Mouse (Mus musculus) embryonic fibroblast, embryonic 13.5 days (primary cell): ENCODE measurements around the gene Ssna1. TPM values are rescaled to one million over a fixed set of nuclear protein-coding genes. Genes with fewer than 3 reads are reported as not detected.

Experiments used
- H3K27ac ChIP-seq: 2 replicates; pipeline ENCODE4 v1.5.1; 2012; ENCODE audit warnings: low read length, control low read depth, inconsistent platforms; ENCODE audit not compliant: insufficient read depth
- H3K4me1 ChIP-seq: 2 replicates; pipeline ENCODE4 v1.6.1; 2011; ENCODE audit warnings: low read length; ENCODE audit not compliant: control insufficient read depth, insufficient read depth
- H3K4me3 ChIP-seq: 2 replicates; pipeline ENCODE4 v1.5.1; 2011; ENCODE audit warnings: mild to moderate bottlenecking, control low read depth, low read length; ENCODE audit not compliant: insufficient read depth
- CTCF ChIP-seq: IDR thresholded peaks from 2 replicates; pipeline ENCODE4 v1.5.1; 2011; ENCODE audit warnings: mild to moderate bottlenecking, control low read depth, low read length, moderate library complexity, borderline replicate concordance; ENCODE audit not compliant: insufficient read depth
- POLR2A ChIP-seq: IDR thresholded peaks from 2 replicates; pipeline ENCODE4 v1.6.1; 2011; ENCODE audit warnings: low read depth, mild to moderate bottlenecking, control low read depth, low read length, moderate library complexity
- polyA plus RNA-seq: library from polyadenylated mRNA; stranded (reverse); fragments of >200 nt; gene quantifications from 2 replicates; pipeline ENCODE4 v1.2.4, GENCODE M21; 2011; ENCODE audit warnings: low read depth; ENCODE audit not compliant: missing spikeins, insufficient read length

The Ssna1 gene
- 46.2 and 49.4 TPM in 2 replicates for polyA plus RNA-seq

DNA sequence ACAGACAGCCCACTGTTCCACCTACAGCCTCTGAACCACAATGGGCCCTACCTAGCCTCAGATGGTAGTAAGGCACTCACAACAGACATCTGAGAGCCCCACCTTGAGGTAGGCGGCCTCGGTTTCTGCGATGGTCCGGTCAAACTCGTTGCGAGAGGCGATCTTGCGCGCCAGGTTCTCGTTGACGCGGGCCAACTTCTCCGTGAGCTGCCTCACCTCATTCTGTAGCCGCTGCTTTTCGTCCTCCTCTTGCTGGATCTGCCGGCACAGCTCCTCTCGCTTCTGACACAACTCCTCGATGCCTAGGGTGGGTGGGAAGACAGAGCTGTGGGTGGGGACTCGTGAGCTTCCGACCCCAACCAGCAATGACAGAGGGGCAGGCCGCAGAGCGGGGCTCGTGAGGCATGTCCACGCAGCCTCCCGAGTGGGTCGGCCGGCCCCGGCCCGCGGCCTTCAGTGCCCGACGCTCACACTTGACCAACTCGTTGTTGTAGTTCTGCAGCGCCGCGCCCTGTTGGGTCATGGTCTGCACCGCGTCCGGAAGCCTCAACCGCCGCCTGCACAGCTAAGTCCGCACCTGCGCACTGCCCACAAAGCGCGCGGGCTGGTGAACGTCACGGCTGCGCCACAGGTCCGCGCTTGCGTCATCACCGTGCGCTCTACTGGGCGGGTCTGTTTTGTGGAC is at the start of gene Ssna1, which contains the start of gene Anapc2:
Ssna1 (minus strand) TSS at position 612 of the 685 bp plus-strand sequence.
Anapc2 (plus strand) TSS at position 652 of the 685 bp plus-strand sequence.
- peak; percentile 93 for TF ChIP-seq POLR2A
- peak; percentile 24; the same call in 1 of the 2 replicates for TF ChIP-seq CTCF
- Histone ChIP-seq H3K4me3 (peak within 1 kb of the TSS; percentile 92), H3K27ac (no peak within 1 kb of the TSS; the same call in 1 of the 2 replicates), H3K4me1 (0 out of 2 replicates have a peak, but pooled peaks cover 8% of the 10 kb centered on the region)

DNA sequence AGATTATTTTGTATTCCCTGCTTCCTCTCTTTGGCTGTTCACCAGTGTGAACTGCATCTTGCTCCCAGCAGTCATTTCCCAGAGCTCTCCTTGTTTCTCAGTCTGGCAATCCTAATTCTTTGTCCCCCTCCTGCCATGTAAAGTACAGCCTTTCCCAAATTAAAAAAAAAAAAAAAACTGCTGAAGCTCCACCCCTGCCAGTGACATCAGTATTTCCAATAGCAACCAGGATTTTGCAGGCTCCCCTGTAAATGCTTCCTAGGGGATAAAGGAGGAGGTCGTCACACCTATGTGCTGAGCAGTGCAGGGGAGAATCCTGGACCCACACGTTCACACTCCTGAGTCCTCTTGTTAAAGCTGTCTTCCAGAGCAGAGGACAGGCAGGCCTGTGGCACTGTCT is 47.8 kb upstream of the Ssna1 start:
- no peak for TF ChIP-seq CTCF
- TF ChIP-seq POLR2A = no peak
- no peaks in the 10 kb centered on the region for H3K4me1 ChIP-seq

DNA sequence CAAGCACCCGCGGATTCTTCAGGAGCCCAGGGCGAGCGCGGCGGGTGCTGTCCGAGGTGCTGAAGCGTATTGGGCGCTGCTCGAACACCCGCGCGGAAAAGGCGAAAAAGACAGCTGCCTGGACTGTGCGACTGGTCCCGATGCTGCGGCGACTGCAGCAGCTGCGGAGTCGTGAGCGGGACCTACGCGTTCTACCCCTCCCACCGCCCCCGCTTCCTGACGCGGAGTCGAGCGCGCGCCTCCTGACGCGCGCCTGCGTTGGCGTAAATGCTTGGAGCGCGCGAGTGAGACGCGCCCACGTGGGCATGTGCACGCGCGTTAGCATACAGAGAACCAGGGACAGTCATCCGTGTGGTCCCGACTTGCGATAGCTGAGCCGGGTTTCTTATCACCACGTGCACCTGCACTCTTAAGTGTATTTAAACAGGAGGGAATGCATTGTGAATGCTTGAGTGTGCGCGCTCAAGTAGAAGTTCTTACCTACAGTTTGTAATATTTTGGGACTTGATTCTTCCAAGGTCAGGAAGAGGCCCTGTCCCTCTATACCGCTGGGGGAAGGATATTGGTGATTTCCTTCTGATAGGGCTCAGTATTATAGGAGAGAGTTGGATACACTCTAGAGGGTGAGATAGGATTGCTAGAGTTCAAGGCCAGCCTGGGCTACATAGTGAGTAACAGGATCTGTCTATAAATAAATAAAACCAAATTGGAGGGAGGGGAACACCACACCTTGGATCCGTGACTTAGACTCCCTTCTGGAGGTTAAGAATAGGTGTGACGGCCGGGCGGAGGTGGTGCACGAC is 46.9 kb upstream of the Ssna1 start, which contains the start of gene Grin1:
Grin1 (minus strand) TSS at position 217 of the 803 bp plus-strand sequence.
- Histone ChIP-seq H3K4me3 (no peak within 1 kb of the TSS), H3K4me1 (no peaks in the 10 kb centered on the region), H3K27ac (no peak within 1 kb of the TSS)
- TF ChIP-seq POLR2A (no peak), CTCF (no peak)

More for the DNA sequence above, 47.8 kb upstream of the Ssna1 start:
- H3K27ac ChIP-seq = no peak overlapping the region
- H3K4me3 ChIP-seq = no peak overlapping the region

DNA sequence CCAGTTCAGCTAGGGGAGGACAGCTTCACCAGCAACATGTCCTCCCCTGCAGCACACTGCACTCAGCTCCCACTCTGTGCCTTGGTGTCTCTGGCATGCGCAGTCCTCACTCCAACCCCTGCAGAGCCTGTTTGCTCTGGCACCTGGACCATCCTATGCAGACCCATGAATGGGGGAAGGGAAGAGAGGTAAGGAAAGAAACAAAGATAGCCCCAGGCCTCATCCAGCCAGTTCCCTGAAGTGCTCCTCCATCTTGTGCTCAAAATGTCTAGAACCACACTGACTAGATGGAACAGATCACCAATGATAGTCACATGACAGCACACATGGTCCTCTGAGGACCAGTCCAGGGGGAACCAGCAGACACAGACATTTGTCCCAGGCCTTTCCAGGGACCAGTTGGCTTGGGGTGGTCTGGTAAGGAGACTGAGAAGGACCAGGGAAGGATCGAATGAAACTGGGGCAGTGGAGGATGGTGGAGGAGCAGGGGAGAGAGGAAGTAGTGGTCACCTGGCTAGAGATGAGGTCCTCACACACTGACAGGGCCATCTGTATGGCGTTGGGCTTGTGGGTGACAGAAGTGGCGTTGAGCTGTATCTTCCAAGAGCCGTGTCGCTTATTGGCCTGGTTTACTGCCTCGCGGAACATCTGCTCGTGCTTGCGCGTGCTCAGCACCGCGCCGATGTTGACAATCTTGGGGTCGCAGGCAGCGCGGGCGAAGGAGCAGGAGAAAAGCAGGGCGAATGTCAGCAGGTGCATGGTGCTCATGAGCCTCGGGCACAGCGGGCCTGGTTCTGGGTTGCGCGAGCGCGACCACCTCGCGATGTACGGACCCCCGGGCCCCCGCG is 46.1 kb upstream of the Ssna1 start:
- Histone ChIP-seq H3K4me1 (no peaks in the 10 kb centered on the region), H3K4me3 (no peak overlapping the region), H3K27ac (no peak overlapping the region)
- TF ChIP-seq POLR2A (no peak), CTCF (no peak)

DNA sequence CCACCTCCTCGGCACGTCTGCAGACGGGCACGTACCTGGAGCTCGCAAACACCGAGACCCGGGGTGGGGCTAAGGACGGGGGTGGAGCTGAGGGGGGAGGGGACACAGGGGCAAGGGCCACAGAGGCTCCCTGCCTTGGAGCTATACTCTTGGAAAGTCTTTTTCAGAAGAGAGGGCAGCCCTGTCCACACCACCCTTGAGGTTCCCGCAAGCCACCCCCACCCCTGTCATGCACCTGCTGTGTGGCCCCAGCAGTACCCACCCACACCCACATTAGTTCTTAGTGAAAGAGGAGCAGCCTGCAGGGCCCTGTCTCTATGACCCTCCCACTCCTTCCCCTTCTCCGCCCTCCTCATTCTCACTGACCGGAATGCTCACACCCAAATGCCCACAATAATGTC is 39.3 kb upstream of the Ssna1 start:
- Histone ChIP-seq H3K4me3 (no peak overlapping the region), H3K4me1 (no peaks in the 10 kb centered on the region), H3K27ac (no peak overlapping the region)
- TF ChIP-seq POLR2A = no peak
- TF ChIP-seq CTCF = no peak

DNA sequence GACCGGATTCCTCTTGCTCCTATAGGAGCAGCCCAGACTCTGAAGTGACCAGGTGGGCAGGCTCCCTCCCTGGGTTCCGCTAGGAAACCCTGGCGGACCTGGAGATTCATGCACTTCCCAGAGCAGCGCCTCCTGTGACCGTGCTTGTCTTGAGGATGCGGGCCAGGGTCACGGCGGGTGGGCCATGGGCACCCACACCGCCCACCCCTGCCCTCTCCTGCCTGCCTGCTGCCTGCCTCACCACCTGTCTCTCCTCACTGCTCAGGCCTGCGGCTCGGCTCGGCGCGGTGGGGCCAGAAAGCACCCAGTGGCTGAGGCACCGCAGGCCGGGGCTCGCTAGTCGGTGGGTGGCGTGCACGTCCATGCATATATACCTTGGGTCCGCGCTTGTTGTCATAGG is 38.7 kb upstream of the Ssna1 start:
- TF ChIP-seq CTCF (no peak), POLR2A (no peak)
- Histone ChIP-seq H3K4me3 (no peak overlapping the region), H3K4me1 (no peaks in the 10 kb centered on the region), H3K27ac (no peak overlapping the region)

DNA sequence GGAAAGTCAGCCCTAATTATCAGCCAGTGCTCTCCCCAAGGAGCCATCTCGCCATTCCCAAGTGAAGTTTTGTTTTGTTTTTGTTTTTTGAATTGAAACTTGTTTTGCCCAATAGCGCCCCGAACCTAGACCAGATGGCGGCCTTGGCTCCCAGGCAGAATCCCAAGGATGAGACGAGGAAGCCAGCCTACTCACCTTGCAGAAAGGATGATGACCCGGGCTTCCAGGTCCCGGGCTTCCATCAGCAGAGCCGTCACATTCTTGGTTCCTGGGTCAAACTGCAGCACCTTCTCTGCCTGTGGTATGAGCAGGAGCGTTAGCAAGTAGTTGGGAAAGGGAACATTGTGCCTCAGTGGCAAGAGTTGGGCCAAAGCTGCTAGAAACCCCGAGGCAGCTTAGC is 37.9 kb upstream of the Ssna1 start:
- TF ChIP-seq CTCF (no peak), POLR2A (no peak)
- H3K4me3 ChIP-seq = no peak overlapping the region
- H3K27ac ChIP-seq = no peak overlapping the region
- no peaks in the 10 kb centered on the region for H3K4me1 ChIP-seq

DNA sequence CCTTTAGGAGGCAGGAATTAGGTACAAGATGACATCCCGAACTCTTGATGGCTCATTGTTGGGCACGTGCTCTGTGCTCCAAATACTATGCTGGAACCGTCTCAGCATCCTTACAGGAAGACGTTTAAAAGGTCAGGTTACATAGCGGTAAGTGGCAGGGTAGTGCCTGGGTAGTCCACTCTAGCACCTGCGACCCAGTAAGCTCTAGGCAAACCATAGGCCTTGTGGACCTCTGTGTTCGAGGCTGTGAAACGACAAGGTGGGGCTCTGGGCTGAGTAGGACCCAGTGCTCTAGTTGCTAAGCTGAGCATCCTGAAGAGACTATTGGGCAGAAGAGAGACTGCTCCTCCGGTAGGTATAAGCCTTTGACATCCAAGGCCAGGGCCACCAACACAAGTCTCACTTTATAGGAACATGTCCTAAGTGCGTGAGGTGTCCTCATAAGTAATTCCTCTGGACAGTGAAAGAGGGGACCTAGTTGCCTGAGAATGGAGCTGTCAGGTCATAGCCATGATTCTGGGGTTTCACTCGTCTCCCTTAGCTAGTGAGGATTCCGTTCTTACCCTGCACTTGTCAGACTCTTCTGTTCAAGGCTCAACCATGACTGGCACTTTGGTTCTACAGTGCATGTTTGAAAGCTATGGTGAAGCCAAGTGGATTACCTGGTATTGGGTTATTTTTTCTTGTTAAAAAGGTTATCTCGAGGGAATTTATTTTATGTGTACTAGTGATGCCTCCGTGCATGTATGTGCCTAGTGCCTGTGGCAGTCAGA is 33.5 kb upstream of the Ssna1 start:
- Histone ChIP-seq H3K27ac (no peak overlapping the region), H3K4me3 (peak overlapping the region; percentile 27; the same call in 1 of the 2 replicates), H3K4me1 (no peaks in the 10 kb centered on the region)
- TF ChIP-seq POLR2A (no peak), CTCF (no peak)
